Mouse (Mus musculus): Measurements from ENCODE around the gene Rora. TPM values are rescaled to one million over a fixed set of nuclear protein-coding genes. Genes with fewer than 3 reads are reported as not detected.

Rora gene
- polyA plus RNA-seq (2012; rRNA removed), result 4.6 and 6.6 TPM in 2 replicates

DNA sequence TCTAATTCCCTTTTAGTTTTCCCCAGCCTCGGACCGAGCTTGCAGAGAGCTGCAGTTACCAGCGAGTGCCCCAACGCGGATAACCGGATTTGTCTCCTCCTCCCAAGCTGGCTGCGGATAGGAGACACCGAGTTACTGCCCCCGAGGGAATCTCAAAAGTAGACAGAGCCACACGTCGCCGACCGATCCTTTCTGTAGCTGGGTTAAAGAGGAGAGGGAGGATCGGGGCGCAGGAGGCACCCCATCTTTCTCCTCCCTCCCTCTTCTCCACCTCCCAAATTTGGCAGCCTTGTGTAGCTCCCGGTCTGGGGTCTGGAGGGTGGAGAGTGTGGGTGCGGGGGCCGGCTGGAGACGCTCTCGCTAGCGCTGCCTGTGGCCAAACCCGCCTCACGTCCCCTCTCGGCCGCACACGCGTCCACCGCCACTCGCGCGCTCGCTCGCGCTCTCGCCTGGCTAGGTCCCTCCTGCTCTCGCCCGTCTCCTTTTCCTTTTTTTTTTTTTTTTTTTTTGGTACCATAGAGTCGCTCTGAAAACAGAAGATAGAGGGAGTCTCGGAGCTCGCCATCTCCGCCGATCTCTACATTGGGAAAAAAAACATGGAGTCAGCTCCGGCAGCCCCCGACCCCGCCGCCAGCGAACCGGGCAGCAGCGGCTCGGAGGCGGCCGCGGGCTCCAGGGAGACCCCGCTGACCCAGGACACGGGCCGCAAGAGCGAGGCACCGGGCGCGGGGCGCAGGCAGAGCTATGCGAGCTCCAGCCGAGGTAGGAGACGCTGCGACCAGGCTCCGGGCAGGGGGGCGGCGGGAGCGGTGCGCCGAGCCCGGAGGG lies at the start of gene Rora:
TSS of gene Rora (plus strand) at position 576 of the 828 bp plus-strand sequence.

DNA sequence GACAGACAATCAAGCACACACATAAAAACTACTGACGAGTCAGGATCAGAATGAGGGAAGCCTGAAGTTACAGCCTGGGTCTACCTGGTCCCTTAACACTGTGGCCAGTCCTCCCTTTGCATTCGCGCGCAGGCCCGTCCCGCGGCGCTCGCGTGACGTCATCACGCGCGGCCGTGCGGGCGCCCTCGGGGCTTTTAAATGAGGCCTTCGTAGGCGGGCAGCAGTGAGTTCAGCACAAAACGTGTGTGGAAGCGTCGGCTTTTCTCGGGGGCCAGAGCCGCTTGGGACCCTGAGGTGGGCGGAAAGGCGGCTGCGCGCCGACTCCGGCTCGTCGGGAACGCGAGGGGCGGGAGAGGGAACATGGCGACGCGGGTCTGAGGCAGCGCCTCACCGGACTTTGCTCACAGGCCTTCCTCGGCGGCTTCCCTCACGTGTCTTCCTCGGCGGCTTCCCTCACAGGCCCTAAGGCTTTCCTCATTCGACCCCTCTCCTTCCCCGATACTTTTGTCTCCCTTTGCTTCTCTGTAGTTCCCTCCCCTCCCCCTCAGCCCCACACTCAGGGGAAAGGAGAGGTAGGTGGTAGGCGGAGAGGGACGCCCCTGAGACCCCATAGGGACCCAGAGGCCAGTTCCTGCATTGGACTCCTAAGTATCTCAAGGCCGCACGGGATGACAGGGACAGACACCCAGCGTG lies 744.3 kb downstream of the Rora start, which contains the start of gene Ice2:
TSS of gene Ice2 (plus strand) at position 147 of the 693 bp plus-strand sequence.

Data from central nervous system, embryonic 18 days (tissue).